Mouse (Mus musculus) left cerebral cortex, postnatal 25 days (tissue): Measurements from ENCODE around the gene B4galt5. TPM values are rescaled to one million over a fixed set of nuclear protein-coding genes. Genes with fewer than 3 reads are reported as not detected.

Experiments
- DNase-seq, 2 experiments: peaks; one replicate each; pipeline ENCODE4 v3.0.0; 2022; ENCODE audit warnings: low spot score in 2 of 2, mixed read lengths in 1 of 2
- intact Hi-C: fragments of 180-260 bp; cut with DNase I; formaldehyde crosslinking; loops from one replicate; pipeline ENCODE4 v1.15.1; 2025
- total RNA-seq, 2 experiments: library from RNA; stranded (reverse); gene quantifications; 2 replicates each; pipeline ENCODE4 v1.2.3; 2021

Gene B4galt5
- total RNA-seq, 2 experiments from 2014 or later, result 56.4 to 57.8 TPM

DNA sequence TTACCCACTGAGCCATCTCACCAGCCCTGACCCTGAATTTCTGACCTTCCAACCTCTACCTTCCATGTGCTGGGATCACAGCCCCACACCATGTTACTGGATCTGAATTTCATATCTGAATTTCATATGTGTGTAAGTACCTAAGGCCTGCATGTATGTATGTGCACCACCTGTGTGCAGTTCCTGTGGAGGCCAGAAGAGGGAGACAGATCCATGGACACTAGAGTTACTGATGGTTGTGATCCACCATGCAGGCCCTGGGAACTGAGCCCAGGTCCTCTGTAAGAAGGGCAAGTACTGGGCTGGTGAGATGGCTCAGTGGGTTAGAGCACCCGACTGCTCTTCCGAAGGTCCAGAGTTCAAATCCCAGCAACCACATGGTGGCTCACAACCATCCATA is 16.1 kb upstream of the B4galt5 start:
- no peak for DNase-seq
- intact Hi-C loops, result no loop called here

DNA sequence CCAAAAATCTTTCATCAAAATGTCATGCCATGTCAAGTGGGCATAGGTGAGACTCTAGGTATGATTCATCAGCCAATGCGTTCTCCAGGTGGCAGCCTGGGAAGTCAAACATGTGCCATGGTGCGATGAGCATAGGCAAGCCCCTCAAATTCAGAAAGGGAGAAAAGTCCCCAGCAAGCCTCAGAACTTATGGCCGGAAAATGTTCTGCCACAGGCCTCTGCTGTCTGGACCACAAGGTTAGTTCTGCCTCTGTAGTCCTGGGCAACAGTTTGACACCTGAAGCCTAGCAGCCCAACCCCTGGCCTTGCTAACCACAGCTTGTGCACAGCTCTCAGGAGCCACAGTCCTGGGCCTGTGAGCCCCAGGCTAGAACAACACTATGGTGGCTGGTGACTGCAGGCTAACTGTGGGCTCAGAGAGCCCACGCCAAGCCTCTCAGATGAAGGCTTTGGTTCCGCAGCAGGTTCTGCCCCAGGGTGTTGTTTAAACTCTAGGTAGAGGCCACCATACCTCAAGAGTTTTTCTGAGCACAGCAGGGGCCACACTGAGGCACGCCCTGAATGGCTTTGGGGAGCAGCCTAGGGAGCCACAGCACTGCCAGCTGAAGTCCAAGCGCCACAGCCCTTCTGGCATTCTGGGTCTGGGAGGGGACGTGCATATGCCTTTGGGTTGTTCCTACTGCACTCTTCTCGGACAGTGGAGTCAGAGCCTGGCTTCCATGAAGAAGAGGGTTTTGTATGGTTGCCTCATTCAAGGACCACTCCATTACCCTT is 14.5 kb upstream of the B4galt5 start:
- DNase-seq, result no peak
- intact Hi-C loops, result no loop called here

DNA sequence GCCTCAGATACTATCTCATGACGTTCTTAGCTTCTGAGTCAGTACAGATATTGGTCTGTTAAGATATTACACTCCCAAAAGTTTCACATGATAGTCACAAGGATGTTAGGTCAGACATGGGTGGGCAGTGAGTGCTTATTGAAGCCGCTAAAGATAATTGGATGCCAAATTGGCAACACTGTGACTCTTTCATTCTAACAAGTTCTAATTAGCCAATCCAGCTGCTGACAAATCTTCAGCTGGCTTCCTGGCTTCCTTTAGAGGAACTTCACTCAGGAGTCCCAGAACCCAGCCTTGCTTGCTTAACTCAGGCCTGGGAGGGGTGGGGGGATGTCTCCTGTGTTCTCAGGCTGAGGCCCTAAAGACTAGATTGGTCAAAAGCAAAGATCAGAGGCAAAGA is 9.5 kb upstream of the B4galt5 start:
- DNase-seq, result no peak
- intact Hi-C loops, result no loop called here

DNA sequence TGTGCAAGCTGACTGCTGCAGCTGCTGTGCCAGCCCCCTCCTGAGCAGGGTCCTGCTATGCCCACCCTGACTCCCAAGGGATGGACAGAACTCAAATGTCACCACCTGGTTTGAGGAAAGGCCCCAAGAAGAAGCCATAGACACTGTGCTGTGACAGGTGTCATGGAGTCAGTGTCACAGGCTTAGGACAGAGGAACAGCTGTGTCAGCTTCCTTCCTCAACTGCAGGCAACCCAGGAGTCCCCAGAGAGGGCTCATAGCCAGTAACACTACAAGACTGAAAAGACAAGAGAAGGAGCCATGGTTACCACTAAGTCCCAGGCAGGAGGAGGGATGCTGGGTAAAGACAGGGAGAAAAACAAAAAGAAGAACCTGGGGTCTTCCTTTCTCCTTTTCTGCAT is 7.9 kb upstream of the B4galt5 start:
- no peak for DNase-seq
- intact Hi-C loops, result no loop called here

DNA sequence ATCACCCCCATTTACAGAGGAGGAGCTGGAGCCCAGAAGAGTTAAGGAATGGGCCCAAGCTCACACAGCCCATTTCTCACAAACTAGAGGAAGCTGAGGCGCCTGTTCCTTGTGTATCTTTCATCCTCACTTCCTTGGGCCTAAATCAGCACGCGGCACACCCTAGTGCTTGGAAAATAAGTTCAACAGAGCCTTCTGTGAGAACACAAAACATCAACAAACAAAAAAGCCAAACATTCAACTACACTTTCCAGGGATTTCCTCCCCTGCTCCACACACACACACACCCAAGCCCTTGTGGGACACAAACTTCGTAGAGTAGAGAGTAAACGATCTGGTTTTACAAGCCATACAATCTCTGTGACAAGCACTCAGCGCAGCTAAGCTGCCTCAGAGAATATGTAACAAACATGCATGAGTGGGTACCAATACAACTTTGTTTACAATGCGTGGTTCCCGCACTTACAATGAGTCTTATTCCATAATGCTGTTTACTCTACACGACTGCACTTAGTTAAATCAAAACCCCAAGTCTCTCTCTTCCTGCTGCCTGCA is 5.7 kb upstream of the B4galt5 start:
- no peak for DNase-seq
- intact Hi-C loops, result no loop called here

DNA sequence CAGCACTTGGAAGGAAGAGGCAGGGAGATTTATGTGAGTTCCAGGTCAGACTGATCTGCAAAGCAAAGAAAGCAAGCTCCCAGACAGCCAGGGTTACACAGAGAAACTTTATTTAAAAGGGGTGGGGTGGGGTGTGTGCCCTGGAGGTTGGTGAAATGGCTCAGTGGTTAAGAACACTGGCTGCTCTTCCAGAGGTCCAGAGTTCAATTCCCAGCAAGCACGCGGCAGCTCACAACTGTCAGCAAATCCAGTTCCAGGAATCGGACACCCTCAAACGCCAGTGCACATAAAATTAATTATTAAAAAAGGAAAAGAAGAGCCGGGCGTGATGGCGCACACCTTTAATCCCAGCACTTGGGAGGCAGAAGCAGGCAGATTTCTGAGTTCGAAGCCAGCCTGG is 5.1 kb upstream of the B4galt5 start:
- DNase-seq, result no peak
- intact Hi-C loops, result no loop called here

DNA sequence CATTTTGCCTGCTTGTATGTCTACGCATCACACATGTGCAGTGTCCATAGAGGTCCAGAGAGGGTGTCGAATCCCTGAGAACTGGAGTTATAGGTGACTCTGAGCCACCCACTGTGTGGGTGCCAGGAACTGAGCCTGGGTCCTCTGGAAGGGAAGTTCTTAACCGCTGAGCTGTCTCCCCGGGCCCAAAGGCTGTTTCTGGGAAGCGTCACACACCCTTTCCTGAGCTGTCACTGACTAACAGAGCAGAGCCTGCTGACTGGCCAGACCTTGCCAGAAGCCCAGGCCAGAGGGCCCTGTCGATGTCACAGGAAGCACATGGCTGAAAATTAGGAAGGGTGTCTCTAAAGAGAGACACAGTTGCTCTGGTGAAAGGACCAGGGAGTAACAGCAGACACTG is 3.5 kb upstream of the B4galt5 start:
- no peak for DNase-seq
- intact Hi-C loops, result no loop called here

DNA sequence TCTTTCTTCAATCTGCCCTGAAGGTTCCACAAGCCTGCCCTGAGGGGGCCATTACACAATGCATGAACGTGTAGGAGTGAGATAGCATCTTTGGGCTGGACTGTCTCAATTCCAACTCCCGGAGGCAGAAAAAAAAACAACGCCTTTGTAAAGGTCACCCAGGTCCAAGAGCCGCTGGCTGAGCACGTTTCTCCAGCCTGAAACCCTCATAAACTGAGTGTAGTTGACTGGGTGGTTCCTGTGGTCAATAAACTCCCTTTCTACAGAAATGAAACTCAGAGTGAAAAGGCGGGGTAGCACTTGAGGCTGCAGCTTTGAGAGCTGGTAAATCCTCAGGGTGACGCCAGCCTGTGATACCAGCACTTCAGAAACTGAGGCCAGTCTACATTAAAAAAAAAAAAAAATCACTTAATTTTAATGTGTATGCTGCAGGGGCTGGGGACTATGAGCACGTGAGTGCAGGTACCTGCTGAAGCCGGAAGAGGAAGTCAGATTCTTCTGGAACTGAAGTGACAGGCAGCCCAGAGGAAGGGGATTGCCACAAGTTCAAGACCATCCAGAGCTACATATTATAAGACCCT is 2.5 kb upstream of the B4galt5 start:
- intact Hi-C loops, result no loop called here
- DNase-seq, result no peak

DNA sequence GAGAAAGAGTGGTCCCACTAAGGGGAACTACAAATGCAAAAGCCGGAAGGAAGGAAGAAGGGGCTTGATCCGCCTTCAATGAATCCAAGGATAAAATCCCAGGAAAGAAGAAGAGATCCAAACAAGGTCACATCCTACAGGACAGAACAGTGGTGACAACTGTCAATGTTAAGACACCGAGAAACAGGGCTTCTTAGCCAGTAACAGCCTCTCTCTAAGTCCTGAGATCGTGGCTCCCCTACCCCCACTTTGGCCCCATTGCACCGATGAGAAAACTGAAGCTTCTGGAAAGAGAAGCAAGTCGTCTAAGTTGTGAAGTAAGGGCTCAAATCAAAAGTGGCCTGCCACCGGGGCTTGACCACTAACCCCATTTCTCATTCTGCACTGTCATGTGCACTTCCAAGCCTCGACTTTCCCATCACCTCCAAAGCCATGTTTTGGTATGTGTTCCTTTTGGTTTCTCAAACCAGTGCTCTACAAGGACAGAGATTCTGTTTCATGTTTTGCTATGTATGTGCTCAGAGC is 1.2 kb upstream of the B4galt5 start:
- intact Hi-C loops, result no loop called here
- DNase-seq, result no peak

DNA sequence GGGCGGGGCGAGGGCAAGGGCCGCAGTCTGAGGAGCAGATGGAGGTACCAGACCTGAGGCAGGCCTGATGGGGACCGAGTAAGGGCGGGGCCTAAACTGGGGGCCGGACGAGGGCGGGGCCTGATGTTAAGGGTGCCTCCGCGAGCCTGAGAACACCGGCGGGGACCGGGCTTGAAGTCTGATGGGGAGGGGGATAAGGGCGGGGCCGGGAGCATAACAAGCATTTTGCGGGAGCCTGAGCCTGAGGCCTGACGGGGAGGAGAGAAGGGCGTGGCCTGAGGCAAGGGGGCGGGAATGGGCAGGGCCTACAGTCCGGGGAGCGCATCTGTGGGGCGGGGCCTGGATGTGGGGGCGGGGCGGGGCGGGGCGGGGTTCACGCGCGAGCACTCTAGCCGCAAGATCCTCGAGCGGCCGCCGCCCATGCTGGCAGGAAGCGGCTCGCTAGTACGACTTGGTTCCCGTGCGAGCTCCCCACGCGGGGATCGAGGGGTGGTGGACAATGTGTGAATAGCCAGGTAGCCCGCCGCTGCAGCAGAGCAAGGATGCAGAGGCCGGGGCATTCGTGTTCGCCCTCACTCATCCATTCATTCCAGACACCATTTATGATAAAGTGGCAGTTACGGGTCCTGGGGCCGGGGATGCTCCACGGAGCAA is 427 bp upstream of the B4galt5 start:
- intact Hi-C loops, result loop anchor here (1.0 kb wide), 1 partner anchor 72 kb away; the partner anchor contains the start of gene Slc9a8
- DNase-seq, result peak; percentile 90 to 97

DNA sequence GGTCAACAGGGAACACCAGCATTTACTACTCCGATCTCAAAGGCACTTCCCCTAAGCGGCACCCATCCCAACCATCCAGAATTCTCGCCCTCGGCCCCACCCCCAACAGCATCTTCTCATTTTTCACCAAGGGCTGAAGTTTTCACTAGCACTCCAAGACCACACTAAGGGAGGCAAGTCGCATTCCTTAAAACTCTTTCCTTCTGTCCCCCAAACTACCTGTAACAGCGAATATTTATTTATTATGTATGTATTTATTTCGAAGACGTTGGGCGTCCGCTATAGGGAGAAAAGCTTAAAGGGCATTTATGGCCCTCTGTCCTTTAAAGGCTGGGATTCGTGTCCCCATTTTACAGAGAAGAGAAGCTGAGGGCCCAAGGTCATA is 1.0 kb downstream of the B4galt5 start:
- DNase-seq, result peak; percentile 35 to 40
- intact Hi-C loops, result no loop called here

DNA sequence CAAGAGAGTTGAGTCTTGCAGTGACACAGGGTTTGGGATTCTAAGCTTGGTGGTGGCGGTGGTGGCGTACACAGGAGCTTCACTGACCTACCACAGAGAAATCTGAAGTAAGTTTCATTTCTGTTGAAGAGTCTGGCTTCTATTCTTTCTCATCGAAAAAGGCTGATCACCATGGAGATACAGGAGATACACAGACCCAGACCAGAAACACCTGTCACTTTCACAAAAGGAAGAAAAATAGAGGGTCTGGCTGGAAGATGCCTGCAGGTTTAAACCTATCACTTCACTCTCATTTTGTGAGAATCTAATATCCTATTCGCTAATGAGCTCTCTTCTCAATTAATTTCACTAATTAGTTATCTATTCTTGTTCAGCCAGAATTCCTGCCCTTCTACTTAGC is 1.6 kb downstream of the B4galt5 start:
- intact Hi-C loops, result no loop called here
- DNase-seq, result no peak

DNA sequence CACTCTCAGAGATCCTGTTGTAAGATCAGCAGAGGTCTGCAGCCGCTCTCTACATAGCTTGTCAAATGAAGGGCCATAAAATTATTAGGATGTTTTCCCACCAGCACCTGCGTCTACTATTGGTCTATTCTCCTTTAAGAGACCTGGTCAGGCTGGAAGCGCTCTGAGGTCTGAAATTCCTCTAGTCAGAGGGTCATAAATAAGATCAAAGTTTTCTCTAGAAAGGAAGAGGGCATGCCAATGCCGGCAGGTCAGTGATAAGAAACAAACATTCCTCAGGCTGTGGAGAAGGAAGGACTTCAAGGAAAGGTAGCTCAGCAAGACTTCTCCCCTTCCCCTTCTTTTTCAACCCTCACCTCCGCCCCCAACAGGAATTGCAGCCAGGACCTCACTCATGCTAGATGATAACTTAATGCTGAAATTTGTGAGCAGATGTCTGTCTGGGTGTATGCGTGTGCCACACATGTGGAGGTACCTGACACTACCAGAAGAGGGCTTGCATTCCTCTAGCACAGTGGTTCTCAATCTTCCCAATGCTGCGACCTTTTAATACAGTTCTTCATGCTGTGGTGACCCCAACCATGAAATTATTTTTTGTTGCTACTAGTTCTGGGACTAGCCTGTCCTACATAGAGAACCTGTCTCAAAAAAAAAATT is 3.3 kb downstream of the B4galt5 start:
- intact Hi-C loops, result no loop called here
- DNase-seq, result no peak

DNA sequence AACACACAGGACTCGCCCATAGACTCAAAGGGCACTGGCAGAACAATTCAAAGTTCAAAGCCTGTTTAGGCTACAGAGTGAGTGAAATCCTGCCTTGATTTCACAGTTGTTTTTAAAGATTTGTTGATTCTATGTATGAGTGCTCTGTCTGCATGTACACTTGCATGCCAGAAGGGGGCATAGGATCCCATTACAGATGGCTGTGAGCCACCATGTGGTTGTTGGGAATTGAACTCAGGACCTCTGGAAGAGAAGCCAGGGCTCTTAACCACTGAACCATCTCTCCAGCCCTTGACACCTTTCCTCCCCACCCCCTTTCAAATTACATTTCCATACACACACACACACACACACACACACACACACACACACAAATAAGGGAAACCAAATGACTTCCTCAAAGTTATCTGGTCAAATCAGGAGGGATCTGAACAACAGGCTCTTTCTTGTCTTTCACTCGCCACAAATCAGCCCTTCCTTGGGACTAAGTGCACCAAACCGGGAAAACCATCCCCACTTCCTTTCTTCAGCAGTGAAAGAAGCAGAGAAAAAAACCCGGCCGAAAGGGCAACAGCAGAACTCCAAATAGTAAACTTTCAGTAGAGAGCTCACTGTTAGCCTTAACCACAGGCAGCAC is 4.0 kb downstream of the B4galt5 start:
- intact Hi-C loops, result no loop called here
- DNase-seq, result no peak

DNA sequence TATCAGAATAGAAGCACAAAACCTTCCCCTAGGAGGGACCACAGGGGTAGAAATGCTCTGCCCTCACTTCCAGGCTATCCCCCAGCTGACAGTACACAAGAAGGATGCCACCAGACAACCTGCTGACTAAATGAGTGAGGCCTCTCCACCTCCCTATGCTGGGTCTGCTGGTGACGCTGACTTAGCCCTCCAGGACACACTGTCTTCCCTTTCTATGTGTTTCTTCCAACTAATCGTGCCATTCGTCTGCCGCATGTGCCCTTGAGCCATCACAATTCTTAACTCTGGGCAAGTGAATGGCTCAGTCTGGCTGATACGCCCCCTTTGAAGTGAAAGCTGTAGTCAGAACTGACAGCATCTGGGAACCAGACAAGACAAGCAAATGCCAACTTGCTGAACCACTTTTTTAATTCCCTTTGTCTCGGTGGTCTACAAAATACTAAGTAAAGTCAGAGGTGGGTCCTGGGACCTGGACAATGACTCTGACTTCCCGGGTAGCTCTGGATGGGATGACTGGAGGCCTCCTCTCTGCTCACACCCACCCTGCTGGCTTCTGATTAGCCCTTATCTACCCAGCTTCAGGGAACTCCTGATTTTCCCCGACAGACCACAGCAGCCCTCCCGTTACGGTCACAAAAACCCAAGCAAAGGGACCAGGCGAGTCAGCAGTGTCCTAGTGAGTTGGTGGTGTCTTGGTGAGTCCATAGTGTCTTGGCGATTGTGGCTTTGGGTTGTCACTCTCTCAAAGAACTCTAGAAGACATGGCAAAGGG is 5.4 kb downstream of the B4galt5 start:
- DNase-seq, result no peak
- intact Hi-C loops, result no loop called here

DNA sequence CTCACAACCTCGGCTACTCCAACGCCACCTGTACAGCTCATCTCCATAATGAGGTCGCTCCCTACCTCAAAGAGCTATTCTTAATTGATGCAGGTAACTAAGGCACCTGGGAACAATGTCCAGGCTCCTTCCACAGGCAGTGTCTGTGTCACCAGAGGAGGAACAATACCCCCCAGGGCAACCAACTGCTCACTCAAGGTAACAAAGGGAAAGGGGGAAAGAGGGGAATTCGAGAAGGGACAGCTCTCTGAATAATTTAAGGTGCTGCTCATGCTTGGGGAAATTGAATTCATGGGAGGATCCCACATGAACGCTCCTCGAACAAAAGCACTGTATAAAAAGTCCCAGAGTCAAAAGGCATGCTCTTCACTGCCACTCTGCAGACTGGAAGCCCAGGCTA is 6.1 kb downstream of the B4galt5 start:
- intact Hi-C loops, result no loop called here
- no peak for DNase-seq

DNA sequence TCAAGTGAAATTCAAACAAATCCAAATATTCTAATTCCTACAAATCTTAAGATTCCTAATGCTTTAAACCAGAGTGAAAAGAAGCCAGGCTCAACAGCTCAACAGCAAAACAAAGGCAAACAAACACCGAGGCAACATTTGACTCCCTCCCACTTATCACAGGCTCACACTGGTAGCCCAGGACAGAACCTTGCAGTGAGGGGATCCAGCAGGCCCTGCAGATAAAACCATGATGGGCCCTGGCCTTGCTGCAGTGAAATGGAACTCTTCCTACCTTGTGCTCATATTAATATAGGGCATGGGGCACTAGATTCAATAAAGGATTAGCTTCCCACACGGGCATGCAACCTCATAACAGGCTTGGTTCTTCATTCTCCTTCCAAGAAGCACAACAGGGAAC is 11.4 kb downstream of the B4galt5 start:
- intact Hi-C loops, result no loop called here
- no peak for DNase-seq

DNA sequence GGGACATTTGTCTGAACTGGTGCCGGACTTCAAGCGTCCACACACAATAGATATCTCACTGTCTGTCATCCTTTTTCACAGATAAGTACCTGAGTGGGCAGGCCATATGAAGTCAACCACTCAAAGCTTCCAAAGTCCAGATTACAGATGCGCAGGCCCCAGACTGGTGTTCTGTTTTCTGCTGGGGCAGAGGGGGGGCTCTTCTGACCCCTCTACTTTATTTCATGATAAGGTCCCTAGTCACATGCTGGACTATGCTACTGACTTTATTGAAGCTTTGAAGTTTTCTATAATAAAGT is 11.8 kb downstream of the B4galt5 start:
- intact Hi-C loops, result no loop called here
- DNase-seq, result no peak
